Mouse (Mus musculus) heart, adult 2 months (tissue): Measurements from ENCODE around the gene Msh5.

Experiments used
- CTCF ChIP-seq: fragments of 200-600 bp; IDR thresholded peaks from 2 replicates; pipeline ENCODE4 v1.8.1; 2022; ENCODE audit warnings: antibody characterized with exemption, mild to moderate bottlenecking, moderate library complexity
- EP300 ChIP-seq: fragments of 200-500 bp; IDR thresholded peaks from 2 replicates; pipeline ENCODE4 v1.6.1; 2011; ENCODE audit warnings: low read depth, low read length, control low read depth; ENCODE audit not compliant: insufficient read depth
- POLR2A ChIP-seq: fragments of 200-500 bp; IDR thresholded peaks from 2 replicates; pipeline ENCODE4 v1.6.1; 2011; ENCODE audit warnings: mild to moderate bottlenecking, low read depth, low read length, control low read depth; ENCODE audit not compliant: insufficient read depth

DNA sequence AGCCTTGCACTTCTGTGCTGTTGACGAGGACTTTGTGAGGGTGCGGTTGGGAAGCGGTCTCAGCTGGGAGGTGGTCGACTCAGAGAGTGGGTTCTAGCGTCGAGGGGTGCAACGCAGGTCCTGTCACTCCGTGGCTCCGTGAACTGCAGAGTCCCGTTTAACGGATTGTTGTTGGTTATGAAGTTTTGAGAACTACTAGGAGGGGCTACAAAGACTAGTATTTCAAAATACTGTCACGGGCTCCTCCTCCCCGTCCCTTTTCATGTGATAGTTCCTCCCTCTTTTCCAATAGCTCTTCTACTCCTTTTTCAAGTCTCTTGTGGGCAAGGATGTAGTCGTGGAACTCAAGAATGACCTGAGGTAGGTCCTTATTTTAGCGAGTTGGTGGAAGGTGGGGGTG lies 64.2 kb downstream of the Msh5 start:
- TF ChIP-seq POLR2A (no peak), CTCF (no peak), EP300 (no peak)
